Mouse (Mus musculus): ENCODE data around the gene Gnmt.

Gnmt gene

DNA sequence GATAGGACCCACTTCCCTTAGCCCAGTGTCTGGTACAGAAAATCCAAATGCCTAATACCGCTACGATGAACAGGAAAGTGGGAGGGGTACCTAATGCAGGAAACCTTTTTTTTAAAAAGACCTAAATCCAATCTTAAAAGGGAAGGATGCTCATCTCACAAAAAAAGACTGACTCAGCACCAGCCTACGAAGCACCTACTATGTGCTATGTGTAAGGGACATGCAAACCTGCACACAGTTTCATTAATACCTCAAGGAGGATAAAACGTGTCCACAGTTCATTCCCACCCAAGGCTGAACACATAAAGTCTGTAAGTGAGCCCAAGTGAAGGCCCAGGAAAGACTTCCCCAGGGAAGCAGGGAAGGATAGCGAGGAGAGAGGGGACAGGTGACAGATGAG, 26.5 kb downstream of the Gnmt start:
- DNase-seq, result no peak

DNA sequence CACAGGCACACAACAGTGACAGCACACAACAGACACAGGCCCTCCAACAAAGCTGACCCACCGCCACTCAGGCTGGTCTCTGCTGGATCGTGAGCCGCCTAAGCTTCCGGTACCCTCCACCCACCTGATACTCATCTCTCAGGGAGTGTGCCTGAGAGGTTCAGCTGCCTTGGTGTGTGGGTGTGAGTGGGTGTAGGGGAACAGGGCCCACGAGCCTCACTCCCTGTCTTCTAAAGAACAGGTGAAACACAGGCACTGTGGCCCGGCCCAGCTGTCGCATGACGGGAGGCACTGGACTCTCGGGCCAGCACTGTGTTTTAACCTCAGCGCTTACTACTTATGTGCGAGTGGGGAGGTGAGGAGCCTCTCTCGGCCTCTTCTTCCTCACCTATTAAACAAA, 26.9 kb downstream of the Gnmt start:
- no peak for DNase-seq

DNA sequence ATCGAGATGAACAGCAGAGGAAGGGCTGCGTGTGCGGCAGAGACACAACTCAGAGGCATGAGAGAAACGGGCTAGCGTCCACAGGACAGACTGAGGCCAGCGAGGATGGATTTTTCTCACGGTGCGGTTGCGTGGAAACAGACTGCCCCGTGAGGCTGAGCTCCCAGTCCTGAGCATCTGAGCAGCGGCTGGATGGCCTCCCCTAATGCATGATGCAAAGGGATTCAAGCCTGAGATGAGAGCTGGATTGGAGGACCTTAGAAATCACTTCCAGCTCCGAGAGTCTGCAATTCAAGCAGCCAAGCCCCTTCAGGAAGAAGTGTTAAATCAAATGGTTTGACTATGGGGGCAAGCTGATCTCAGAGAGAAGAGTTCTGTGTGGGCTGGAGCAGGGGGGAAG, 27.5 kb downstream of the Gnmt start:
- no peak for DNase-seq

DNA sequence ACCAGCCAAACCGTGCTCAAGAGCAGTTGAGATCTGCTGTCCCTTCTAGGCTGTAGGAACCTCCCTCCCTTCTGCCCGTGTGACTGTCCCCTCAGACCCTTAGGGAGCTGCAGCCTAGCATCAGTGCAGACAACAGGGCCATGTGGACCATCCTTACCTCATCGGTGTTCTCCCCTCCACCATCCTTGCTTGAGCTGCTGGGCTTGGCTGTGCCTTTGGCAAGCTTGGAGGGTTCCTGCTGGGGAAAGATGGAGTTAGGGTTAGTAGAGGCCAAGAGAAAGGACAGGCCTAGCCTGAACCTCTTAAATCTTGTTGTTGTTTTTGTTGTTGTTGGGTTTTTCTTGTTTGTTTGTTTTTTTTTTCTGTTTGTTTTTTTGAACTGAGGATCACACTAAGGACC, 29.1 kb downstream of the Gnmt start:
- DNase-seq, result no peak

DNA sequence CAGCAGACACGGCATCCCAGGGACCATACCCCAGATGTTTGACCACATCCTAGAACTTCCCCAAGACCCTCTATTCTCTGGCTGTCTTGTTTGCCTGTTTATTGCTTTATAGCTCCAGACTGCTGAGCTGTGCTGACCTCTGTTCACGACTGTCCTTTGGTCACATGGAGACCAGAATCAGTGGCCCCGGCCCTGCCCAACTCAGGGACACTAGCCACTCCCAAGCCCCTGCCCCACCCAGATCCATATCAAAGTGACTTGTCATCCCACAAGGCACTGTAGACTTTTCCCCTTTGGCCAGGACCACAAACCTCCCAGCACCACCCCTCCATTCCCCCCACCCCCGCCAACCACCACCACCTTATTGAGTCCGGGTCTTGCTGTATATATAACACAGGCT, 29.7 kb downstream of the Gnmt start:
- no peak for DNase-seq

DNA sequence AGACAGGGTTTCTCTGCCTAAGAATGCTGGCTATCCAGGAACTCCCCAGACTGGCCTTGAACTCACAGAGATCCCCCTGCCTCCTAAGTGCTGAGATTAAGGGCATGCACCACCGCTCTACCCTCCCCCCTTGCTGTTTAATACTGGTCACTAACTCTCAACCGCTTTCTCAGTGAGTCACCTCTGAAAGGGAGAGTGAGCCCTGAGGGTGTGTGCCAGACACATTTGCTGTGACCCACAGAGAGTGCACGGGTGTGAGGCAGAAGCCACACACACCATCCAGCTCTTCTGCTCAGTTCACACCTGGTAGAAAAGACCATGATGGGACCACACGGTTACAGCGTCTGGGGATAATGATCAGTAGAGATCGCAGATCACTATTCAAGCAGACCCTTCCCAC, 30.5 kb downstream of the Gnmt start:
- DNase-seq, result no peak

- no peak for DNase-seq
Observed at GRCm38 (mm10) chr17:46694517-46695063, 34.4 kb downstream of the Gnmt start.

DNA sequence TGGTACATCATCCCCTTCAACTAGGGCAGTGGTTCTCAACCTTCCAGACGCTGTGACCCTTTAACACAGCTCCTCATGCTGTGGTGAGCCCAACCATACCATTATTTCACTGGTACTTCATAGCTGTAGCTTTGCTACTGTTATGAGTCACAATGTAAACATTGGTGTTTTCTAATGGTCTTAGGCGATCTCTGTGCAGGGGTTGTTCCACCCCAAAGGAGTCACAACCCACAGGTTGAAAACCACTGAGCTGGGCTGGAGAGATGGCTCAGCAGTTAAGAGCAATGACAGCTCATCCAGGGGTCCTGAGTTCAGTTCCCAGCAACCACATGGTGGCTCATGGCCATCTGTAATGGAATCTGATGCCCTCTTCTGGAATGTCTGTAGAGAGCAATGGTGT, 37.6 kb downstream of the Gnmt start:
- DNase-seq, result no peak

DNA sequence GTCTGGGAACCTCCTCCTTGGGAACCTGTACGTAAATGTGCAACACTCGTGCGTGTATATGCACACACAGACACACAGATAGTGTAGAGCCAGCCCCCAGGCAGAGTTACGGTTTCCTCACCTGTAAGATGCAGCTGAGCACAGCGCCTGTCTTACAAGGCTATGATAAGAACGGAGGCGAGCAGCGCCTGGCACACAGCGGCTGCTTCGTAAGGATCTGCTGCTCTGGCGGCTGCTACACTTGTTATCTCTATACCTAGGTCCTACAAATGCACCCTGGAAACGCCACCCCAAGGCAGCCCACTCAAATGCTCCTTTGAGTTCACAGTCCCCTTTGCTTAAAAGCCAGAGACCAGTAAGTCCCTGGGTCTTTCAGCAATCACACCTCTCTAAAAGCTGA, 38.3 kb downstream of the Gnmt start:
- no peak for DNase-seq

- DNase-seq, result no peak
Observed at GRCm38 (mm10) chr17:46685913-46686312, 43.1 kb downstream of the Gnmt start.

DNA sequence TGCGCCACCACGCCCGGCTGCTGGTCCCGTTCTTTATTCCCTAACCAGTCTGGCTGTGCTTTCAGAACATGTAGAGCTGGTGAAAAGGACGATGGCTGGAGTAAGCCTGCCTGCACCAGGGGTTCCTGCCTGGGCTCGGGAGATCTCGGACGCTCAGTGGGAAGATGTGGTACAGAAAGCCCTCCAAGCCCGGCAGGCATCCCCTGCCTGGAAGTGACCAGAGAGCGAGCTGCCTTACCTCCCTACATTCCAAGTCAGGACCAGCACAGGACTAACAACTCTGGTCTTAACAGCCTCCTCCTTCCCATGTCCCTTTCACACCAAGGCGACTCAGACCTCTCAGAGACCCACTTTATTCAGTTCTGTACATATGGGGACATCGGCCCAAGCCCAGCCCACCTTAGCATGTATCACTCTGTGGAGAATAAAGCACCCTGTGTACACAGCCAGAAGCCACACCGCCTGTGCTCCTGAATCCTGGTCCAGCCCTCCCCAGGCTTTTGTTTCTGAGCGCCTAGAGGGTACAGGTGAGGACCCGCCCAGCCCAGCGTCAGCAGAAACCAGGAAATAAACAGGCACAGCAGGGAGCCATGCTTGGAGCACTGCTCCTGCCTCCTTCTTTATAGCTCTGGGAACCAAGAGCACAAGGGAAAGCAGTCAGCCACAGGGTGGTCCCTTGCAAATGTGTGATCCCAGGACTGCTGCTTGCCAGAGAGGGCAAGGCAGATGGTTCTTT, 46.1 kb downstream of the Gnmt start:
- DNase-seq, result no peak

DNA sequence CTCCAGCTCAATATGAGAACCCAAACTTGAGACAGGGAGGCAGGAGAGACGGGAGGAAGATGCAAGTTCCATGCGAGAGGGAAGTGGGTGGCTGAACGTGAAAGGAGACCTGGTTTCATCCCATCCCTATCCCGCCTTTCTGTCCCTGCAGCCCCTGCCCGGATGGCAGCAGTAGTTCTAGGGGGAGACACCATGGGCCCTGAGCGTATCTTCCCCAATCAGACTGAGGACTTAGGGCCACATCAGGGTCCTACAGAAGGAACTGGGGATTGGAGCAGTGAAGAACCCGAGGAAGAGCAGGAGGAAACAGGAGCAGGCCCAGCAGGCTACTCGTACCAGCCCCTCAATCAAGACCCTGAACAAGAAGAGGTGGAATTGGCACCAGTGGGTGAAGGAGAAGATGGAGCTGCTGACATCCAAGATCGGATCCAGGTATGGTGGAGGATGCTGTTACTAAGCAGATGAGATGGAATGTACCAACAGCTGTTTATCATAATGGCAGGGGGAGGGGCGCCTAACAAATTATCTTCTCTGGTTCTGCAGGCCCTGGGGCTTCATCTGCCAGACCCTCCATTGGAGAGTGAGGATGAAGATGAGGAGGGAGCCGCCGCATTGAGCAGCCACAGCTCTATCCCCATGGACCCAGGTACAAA, 47.4 kb downstream of the Gnmt start:
- DNase-seq, result no peak

GRCm38 (mm10) chr17:46680760-46681373, 48.1 kb downstream of the Gnmt start, which contains the start of gene Klhdc3:
Klhdc3 (minus strand) TSS chr17:46680914.
- peak; percentile 98 for DNase-seq

DNA sequence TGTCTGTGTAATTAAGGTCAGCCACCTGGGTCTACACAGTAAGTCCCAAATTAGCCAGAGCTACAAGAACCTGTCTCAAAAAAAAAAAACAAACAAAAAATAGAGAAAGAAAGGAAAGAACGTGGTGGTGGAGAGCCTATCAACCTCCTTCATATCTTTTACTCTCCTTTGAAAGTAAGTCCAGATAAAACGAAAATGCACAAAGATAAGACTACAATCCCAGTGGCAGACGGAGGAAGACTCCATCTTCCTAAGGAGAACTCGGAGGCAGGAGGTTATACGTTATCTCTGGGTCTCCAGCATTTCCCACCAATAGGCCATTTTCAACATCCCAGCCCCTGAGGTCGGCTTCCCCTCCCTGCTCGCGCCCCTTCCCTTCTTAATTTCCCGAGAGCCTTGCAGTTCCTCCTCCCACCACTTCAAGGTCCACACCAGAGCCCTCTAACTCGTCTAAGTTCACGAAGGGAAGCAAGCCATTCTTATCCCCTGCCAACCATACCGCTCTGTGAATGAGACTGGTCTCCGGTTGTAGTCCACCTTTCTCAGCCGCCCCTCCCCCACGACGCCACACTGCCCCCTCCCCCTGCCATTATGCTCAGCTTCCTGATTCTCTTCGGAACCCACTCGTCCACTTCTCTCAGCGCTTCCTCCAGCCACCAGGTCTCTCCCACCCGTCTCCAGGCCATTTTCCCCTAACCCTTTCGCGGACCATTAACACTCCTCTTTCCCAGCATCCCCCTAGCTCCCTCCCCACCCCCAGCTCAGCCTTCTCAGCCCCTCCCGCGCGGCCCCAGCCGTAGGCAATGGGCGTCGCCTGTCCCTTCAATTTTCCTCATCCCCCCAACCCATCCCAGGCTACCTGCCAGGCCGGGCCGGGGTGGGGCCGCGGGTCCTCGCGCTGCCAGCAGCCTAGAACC, 48.9 kb downstream of the Gnmt start:
- DNase-seq, result peak; percentile 55

DNA sequence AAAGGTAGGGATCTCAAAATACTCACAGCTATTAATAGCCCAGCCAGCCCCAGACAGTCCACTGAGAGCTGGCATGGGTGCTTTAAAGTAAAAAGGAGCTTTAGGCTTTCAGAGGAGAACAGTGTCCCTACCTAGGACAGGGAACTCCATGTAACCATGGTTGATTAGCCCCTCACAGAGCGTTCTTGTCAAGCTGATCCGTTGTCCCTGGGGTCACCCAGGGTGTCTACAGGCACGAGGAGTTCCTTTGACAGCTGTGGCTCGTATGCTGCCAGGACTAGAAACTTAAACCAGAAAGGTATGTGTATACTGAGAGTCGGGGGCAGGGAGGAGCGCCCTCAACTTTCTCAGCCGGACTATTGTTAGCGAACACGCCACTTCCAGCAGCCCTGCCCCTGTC, 50.1 kb downstream of the Gnmt start:
- DNase-seq, result no peak

DNA sequence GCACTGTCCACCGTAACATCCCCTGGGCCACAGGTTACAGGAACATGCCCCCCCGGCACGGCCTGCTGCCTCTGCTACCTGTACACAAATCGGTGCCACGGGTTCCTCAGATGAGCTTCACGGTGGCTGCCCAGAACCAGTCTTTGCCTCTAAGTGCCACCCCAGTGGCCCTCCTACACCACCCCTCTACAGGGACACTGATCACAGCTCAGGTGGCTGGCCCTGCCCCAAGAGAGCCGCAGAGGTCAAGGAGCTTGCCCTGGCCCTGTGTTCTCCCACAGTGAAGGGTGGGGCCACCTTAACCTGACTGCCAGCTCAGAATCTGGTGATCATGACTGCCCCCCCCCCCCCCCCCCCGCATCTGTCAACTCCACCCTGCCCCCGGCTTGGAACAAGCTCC, 50.6 kb downstream of the Gnmt start, which contains the start of gene Mea1:
TSS of gene Mea1 (plus strand) at position 378 of the 400 bp plus-strand sequence.
- peak; percentile 38 for DNase-seq

Data from lung, postnatal 14 days (tissue).